In genomic region chr13:115090069-115090976, GRCm38 (mm10) we compare ENCODE assay signal across 7 mouse cellular contexts. TPM values are rescaled to one million over a fixed set of nuclear protein-coding genes. Genes with fewer than 3 reads are reported as not detected.
DNase-seq lines count a peak whose midpoint lies in the region; ATAC-seq lines count a peak whose summit lies in the region.

TSS of gene Pelo (minus strand) at chr13:115090186.

- peak; percentile 96 for ATAC-seq in intestine, embryonic 16.5 days
- ATAC-seq in midbrain, embryonic 11.5 days (ENCODE audit: low FRiP score) = peak; percentile 95

- H3K36me3 ChIP-seq in intestine, embryonic 16.5 days (ENCODE audit: control insufficient read depth, insufficient read depth, low read length) = peaks cover 6% of the 10 kb centered on the region
- peaks cover 10% of the 10 kb centered on the region; the same call in 1 of the 2 replicates for H3K36me3 ChIP-seq in midbrain, embryonic 11.5 days (ENCODE audit: control insufficient read depth, insufficient read depth, low read length)

- H3K4me3 ChIP-seq in intestine, embryonic 16.5 days (ENCODE audit: low read length) = peak within 1 kb of the TSS; percentile 68
- peak within 1 kb of the TSS; percentile 69 for H3K4me3 ChIP-seq in midbrain, embryonic 11.5 days (ENCODE audit: low read depth, low read length)

- under 1% methylated on average over 60 of the region's 60 CpGs for WGBS in intestine, embryonic 16.5 days
- WGBS in midbrain, embryonic 11.5 days = under 1% methylated on average over 60 of the region's 60 CpGs

- intact Hi-C loops in left cerebral cortex, postnatal 36 days (cut with DNase I) = no loop called here

- H3K4me2 ChIP-seq in intestine, embryonic 16.5 days (ENCODE audit: low read depth, low read length) = peak within 1 kb of the TSS; percentile 95
- H3K4me2 ChIP-seq in midbrain, embryonic 11.5 days = peak within 1 kb of the TSS; percentile 97

- peak within 1 kb of the TSS; percentile 94 for H3K27ac ChIP-seq in intestine, embryonic 16.5 days (ENCODE audit: low read length)
- peak within 1 kb of the TSS; percentile 6; the same call in 1 of the 2 replicates for H3K27ac ChIP-seq in midbrain, embryonic 11.5 days (ENCODE audit: low read depth, low read length)

- peak; percentile 99 for DNase-seq in adrenal gland, adult 2 months
- peak; percentile 89 for DNase-seq in embryo, embryonic 11.5 days (ENCODE audit: low read depth, low spot score)
- DNase-seq in gastrocnemius, postnatal 4 days (ENCODE audit: low spot score in 2 of 2) = peak; percentile 93 to 97
- DNase-seq in left cerebral cortex, postnatal 36 days (ENCODE audit: low spot score in 2 of 2) = peak; percentile 94
- DNase-seq in midbrain, embryonic 11.5 days (ENCODE audit: low spot score, missing footprints) = peak; percentile 99
- DNase-seq in skeletal muscle tissue, adult 2 months (ENCODE audit: low read depth, low spot score) = peak; percentile 95

- no peaks in the 10 kb centered on the region for H3K9me3 ChIP-seq in intestine, embryonic 16.5 days (ENCODE audit: control insufficient read depth, low read length)
- H3K9me3 ChIP-seq in midbrain, embryonic 11.5 days (ENCODE audit: control insufficient read depth, low read length) = no peaks in the 10 kb centered on the region

- peaks cover 26% of the 10 kb centered on the region for H3K4me1 ChIP-seq in intestine, embryonic 16.5 days (ENCODE audit: control insufficient read depth, insufficient read depth, low read length)
- H3K4me1 ChIP-seq in midbrain, embryonic 11.5 days (ENCODE audit: control insufficient read depth, insufficient read depth, low read length) = peaks cover 10% of the 10 kb centered on the region

- H3K27me3 ChIP-seq in intestine, embryonic 16.5 days (replicated peaks; ENCODE audit: control insufficient read depth, insufficient read depth, low read length) = no peaks in the 10 kb centered on the region
- H3K27me3 ChIP-seq in midbrain, embryonic 11.5 days (ENCODE audit: control insufficient read depth, insufficient read depth, low read length) = no peaks in the 10 kb centered on the region

- peak within 1 kb of the TSS; percentile 82 for H3K9ac ChIP-seq in intestine, embryonic 16.5 days (ENCODE audit: low read depth, low read length)
- H3K9ac ChIP-seq in midbrain, embryonic 11.5 days (ENCODE audit: low read length) = peak within 1 kb of the TSS; percentile 82

RNA-seq across cellular contexts. Expression of gene Pelo, which starts in this region (rescaled TPM):
- total RNA-seq in adrenal gland, adult 2 months (2021) = 10 to 100 TPM; 24.7 to 24.9 TPM
- polyA plus RNA-seq in adrenal gland, adult 2 months (2012; rRNA removed) = 26.9 and 27.3 TPM in 2 replicates
- total RNA-seq in gastrocnemius, postnatal 4 days (2021) = 10 to 100 TPM; 17.4 to 21.9 TPM
- 5.4 and 5.7 TPM in 2 replicates for polyA plus RNA-seq in intestine, embryonic 16.5 days (2015; fragmentation: Nextera tagmentation; extraction: Ambion mirVana)
- 10 to 100 TPM; 21.9 to 23.7 TPM for total RNA-seq in left cerebral cortex, postnatal 36 days (2021)
- 6.7 and 7.4 TPM in 2 replicates for polyA plus RNA-seq in midbrain, embryonic 11.5 days (2014; fragmentation: Nextera tagmentation; extraction: Ambion mirVana)

Comparison
In these comparisons a context has a peak if more than half of its experiments do, and no peak if none do; other contexts are left out.
1. Peak in every context shown above with its lines: DNase-seq, ATAC-seq, H3K4me3 ChIP-seq and H3K27ac ChIP-seq.